Mouse (Mus musculus) right cerebral cortex, postnatal 36 days (tissue): ENCODE results near the gene Tnfrsf4.

Experiments used
- DNase-seq, 2 experiments: peaks; one replicate each; pipeline ENCODE4 v3.0.0; 2022; ENCODE audit warnings: low spot score in 2 of 2, mixed read lengths in 1 of 2

Tnfrsf4 gene

GRCm38 (mm10) chr4:156013637-156014036 lies at the start of gene Tnfrsf4:
Tnfrsf4 (plus strand) TSS chr4:156013843.
- DNase-seq: peak in 1 of 2 experiments; percentile 60

- no peak for DNase-seq
These were observed 49.2 kb upstream of the Tnfrsf4 start for GRCm38 (mm10) chr4:155964396-155964795.

- no peak for DNase-seq
These were observed 44.5 kb upstream of the Tnfrsf4 start for GRCm38 (mm10) chr4:155969043-155969653.

- DNase-seq: no peak
These were observed 43.4 kb upstream of the Tnfrsf4 start for GRCm38 (mm10) chr4:155970286-155970685.

GRCm38 (mm10) chr4:155972651-155973050 lies 41.0 kb upstream of the Tnfrsf4 start:
- no peak for DNase-seq

- no peak for DNase-seq
These were observed 40.4 kb upstream of the Tnfrsf4 start for GRCm38 (mm10) chr4:155973239-155973638.

GRCm38 (mm10) chr4:155981436-155982082 lies 32.1 kb upstream of the Tnfrsf4 start:
- no peak for DNase-seq

GRCm38 (mm10) chr4:155983788-155984187 lies 29.9 kb upstream of the Tnfrsf4 start:
- DNase-seq: no peak

- DNase-seq: no peak
These were observed 22.3 kb upstream of the Tnfrsf4 start for GRCm38 (mm10) chr4:155991211-155991907.

GRCm38 (mm10) chr4:155991908-155992230 lies 21.8 kb upstream of the Tnfrsf4 start:
- DNase-seq: no peak

- peak; percentile 80 to 84 for DNase-seq
These were observed 21.3 kb upstream of the Tnfrsf4 start, which contains the start of the genes B3galt6 and Sdf4 for GRCm38 (mm10) chr4:155992241-155992905. B3galt6 (minus strand) TSS chr4:155992649. Sdf4 (plus strand) TSS chr4:155992872.

GRCm38 (mm10) chr4:155992906-155993547 lies 20.6 kb upstream of the Tnfrsf4 start:
- DNase-seq: peak; percentile 93 to 95

GRCm38 (mm10) chr4:155993606-155994005 lies 20.0 kb upstream of the Tnfrsf4 start:
- no peak for DNase-seq

- DNase-seq: no peak
These were observed 9.5 kb upstream of the Tnfrsf4 start for GRCm38 (mm10) chr4:156004109-156004508.

GRCm38 (mm10) chr4:156008369-156008768 lies 5.3 kb upstream of the Tnfrsf4 start:
- no peak for DNase-seq

- no peak for DNase-seq
These were observed 793 bp downstream of the Tnfrsf4 start for GRCm38 (mm10) chr4:156014436-156014835.

- DNase-seq: no peak
These were observed 6.1 kb downstream of the Tnfrsf4 start for GRCm38 (mm10) chr4:156019771-156020170.

GRCm38 (mm10) chr4:156021381-156021780 lies 7.7 kb downstream of the Tnfrsf4 start:
- DNase-seq: no peak

GRCm38 (mm10) chr4:156021942-156022419 lies 8.3 kb downstream of the Tnfrsf4 start:
- DNase-seq: no peak

GRCm38 (mm10) chr4:156023520-156023919 lies 9.9 kb downstream of the Tnfrsf4 start:
- DNase-seq: no peak

GRCm38 (mm10) chr4:156024184-156024583 lies 10.5 kb downstream of the Tnfrsf4 start:
- no peak for DNase-seq

GRCm38 (mm10) chr4:156026013-156026412 lies 12.4 kb downstream of the Tnfrsf4 start, which contains the start of gene Tnfrsf18:
Tnfrsf18 (plus strand) TSS chr4:156026164.
- DNase-seq: peak in 1 of 2 experiments; percentile 43
